Mouse (Mus musculus) CH12.LX (cell line): ENCODE data around the gene Il27ra.

Experiments used
- BHLHE40 ChIP-seq: IDR thresholded peaks from 2 replicates; pipeline ENCODE4 v1.6.1; 2011; ENCODE audit warnings: mild to moderate bottlenecking, low read depth, low read length, improper control_type of control experiment
- CTCF ChIP-seq, 2 experiments: IDR thresholded peaks in 1 of 2; conservative IDR thresholded peaks in 1 of 2; 2 replicates each; pipeline ENCODE4 v1.5.1; 2011 to 2012; ENCODE audit warnings: low read depth in 2 of 2, low read length in 2 of 2, improper control_type of control experiment in 1 of 2, inconsistent platforms in 1 of 2, mild to moderate bottlenecking in 1 of 2, moderate library complexity in 1 of 2
- ELF1 ChIP-seq: IDR thresholded peaks from 2 replicates; pipeline ENCODE4 v1.6.1; 2014; ENCODE audit warnings: low read depth, mild to moderate bottlenecking, inconsistent platforms, low read length, improper control_type of control experiment
- EP300 ChIP-seq: IDR thresholded peaks from 2 replicates; pipeline ENCODE4 v1.6.1; 2011; ENCODE audit warnings: low read length, improper control_type of control experiment
- HCFC1 ChIP-seq: IDR thresholded peaks from 2 replicates; pipeline ENCODE4 v1.6.1; 2012; ENCODE audit warnings: low read depth, mild to moderate bottlenecking, inconsistent platforms, low read length, improper control_type of control experiment
- JUND ChIP-seq: conservative IDR thresholded peaks from 2 replicates; pipeline ENCODE4 v1.6.1; 2011; ENCODE audit warnings: low read depth, low read length, improper control_type of control experiment
- MAZ ChIP-seq: IDR thresholded peaks from 2 replicates; pipeline ENCODE4 v1.6.1; 2012; ENCODE audit warnings: low read depth, mild to moderate bottlenecking, inconsistent platforms, low read length, improper control_type of control experiment, moderate library complexity
- MEF2A ChIP-seq: IDR thresholded peaks from 2 replicates; pipeline ENCODE4 v1.6.1; 2014; ENCODE audit warnings: low read depth, mild to moderate bottlenecking, inconsistent platforms, low read length, improper control_type of control experiment, borderline replicate concordance
- NELFE ChIP-seq: IDR thresholded peaks from 2 replicates; pipeline ENCODE4 v1.6.1; 2011; ENCODE audit warnings: low read depth, low read length, improper control_type of control experiment
- POLR2A ChIP-seq: IDR thresholded peaks from 2 replicates; pipeline ENCODE4 v1.6.1; 2011; ENCODE audit warnings: low read depth, mild to moderate bottlenecking, improper control_type of control experiment, low read length
- RCOR1 ChIP-seq: conservative IDR thresholded peaks from 2 replicates; pipeline ENCODE4 v1.6.1; 2012; ENCODE audit warnings: low read depth, mild to moderate bottlenecking, inconsistent platforms, low read length, improper control_type of control experiment
- SMC3 ChIP-seq: IDR thresholded peaks from 2 replicates; pipeline ENCODE4 v1.6.1; 2011; ENCODE audit warnings: low read depth, low read length, improper control_type of control experiment
- TBP ChIP-seq: conservative IDR thresholded peaks from 2 replicates; pipeline ENCODE4 v1.6.1; 2011; ENCODE audit warnings: low read depth, low read length, improper control_type of control experiment
- USF2 ChIP-seq: conservative IDR thresholded peaks from 2 replicates; pipeline ENCODE4 v1.6.1; 2011; ENCODE audit warnings: low read depth, low read length, improper control_type of control experiment

GRCm38 (mm10) chr8:84065037-84065436 is 22.6 kb upstream of the Il27ra start, which contains the start of gene Gm10643:
- TF ChIP-seq USF2 (no peak), HCFC1 (no peak), POLR2A (no peak), SMC3 (no peak), CTCF (conservative IDR thresholded peaks at IDR 0.05 in 1 of 2, IDR thresholded peaks at IDR 0.05 in 1 of 2; ENCODE audit: low read depth in 2 of 2, low read length in 2 of 2) (no peak), EP300 (no peak), ELF1 (no peak), TBP (no peak), NELFE (no peak), MAZ (no peak), MEF2A (no peak), RCOR1 (no peak), BHLHE40 (no peak), JUND (no peak)
